Mouse (Mus musculus) E14TG2a.4 (cell line): ENCODE data around the gene Fam171a1.

Experiments
- CTCF ChIP-seq: conservative IDR thresholded peaks from 2 replicates; pipeline ENCODE4 v1.5.1; 2014; ENCODE audit warnings: low read length
- NANOG ChIP-seq: IDR thresholded peaks from 2 replicates; pipeline ENCODE4 v1.6.1; 2014; ENCODE audit warnings: borderline replicate concordance, low read length, mixed read lengths
- POU5F1 ChIP-seq: IDR thresholded peaks from 2 replicates; pipeline ENCODE4 v1.6.1; 2014; ENCODE audit warnings: low read length, borderline replicate concordance

- TF ChIP-seq CTCF (no peak), POU5F1 (no peak), NANOG (no peak)
Measured at GRCm38 (mm10) chr2:3154986-3155385, 41.0 kb downstream of the Fam171a1 start.
